Mouse (Mus musculus): ENCODE measurements around the gene Vmn1r188.
"Not testable (repeated sequence)": the region's sequence is repeated elsewhere in the genome, so short reads cannot be mapped to it uniquely, and the experiment has no call there.

Gene Vmn1r188

DNA sequence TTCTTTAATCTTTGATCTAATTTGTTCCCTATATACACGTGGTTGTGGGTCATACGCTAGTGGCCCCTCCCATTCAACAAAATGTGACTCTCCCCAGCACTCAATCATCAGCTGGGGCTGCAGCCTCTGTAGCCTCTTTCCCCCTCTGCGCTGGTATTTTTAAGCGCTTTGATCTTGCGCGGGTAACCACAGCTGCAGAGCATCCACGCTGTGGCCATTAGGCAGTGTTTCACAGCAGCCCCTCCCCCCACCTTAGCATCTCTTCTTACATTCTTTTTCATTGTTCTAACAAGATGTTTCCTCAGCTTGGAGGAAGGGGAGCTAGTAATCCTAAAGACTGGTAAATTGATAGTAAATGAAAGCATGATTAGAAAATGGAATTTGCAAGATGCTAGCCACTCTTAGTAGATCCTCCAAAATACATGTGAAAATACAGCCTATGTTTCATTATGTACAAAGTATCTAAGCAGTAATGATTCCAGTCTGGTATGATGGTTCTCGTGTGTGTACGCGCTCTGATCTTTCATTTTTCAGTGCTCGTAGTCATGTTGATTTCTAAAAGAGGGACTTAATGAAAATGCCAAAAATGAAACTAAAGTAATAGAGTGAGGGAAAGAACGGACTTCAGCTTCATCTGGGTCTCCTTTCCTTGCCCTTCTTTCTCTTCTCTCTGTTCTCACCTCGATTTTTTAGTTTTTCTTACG, 34.4 kb upstream of the Vmn1r188 start:
- no peak for DNase-seq (ENCODE audit: low spot score)

GRCm38 (mm10) chr13:22050591-22051522, 33.4 kb upstream of the Vmn1r188 start:
- peak; percentile 86 for DNase-seq (ENCODE audit: low spot score)

DNA sequence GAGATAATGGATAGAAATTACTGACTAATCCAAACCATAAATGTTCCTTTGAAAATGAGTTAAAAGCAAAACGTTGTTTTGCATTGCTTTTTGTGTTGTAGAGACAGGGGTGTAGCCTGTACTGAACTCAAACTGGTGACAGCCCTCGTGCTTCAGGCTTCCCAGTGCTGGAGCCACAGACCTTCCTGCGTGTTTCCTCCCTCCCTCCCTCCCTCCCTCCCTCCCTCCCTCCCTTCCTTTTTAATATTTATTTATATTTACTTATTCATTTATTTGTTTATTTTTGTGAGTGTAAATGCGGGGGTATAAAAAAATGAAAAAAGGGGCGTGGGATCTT, 32.7 kb upstream of the Vmn1r188 start:
- DNase-seq (ENCODE audit: low spot score), result no peak

DNA sequence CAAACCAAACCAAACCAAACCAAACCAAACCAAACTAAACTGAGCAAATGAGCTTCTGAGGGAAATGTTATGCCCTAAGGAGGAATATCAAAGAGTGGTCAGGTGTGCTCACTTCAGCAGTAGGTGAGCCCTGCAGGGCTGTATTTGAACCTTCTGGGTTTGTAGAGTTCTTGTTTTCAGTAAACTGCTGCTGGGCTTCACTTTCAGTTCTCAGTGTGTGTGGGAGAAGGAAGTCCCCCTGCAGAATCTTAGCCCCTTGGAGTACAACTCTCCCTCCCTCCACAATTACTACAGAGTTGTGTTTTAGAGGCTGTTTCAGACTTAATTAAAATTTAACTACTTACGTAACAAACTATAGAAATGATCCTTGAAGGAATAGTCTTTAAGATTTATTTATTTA, 30.5 kb upstream of the Vmn1r188 start:
- no peak for DNase-seq (ENCODE audit: low spot score)

- DNase-seq (ENCODE audit: low spot score), result no peak
Measured at GRCm38 (mm10) chr13:22061422-22061821, 22.8 kb upstream of the Vmn1r188 start.

DNA sequence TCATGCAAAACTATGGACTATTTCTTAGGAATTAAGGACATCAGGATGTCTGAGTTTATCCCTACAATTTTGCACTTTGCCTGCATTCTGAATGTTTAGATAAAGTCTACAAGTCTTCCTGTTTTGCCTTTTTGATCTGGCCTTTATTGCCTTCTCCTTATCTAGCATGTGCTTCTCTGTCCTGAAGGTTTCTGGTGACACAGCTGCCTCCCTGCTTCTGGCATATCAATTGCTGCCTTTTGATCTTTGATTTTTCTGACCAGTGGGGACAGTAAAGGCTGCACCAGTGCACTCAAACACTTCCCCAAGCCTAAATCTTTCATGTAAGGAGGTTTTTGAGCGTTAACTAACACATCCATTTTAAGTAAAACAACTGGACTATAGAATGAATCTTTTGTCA, 20.8 kb upstream of the Vmn1r188 start:
- DNase-seq (ENCODE audit: low spot score), result no peak

GRCm38 (mm10) chr13:22105724-22106123, 21.5 kb downstream of the Vmn1r188 start, which contains the start of gene Vmn1r189:
Gene Vmn1r189, minus strand, starts transcription at chr13:22105824.
- not testable (repeated sequence) for DNase-seq (ENCODE audit: low spot score)

GRCm38 (mm10) chr13:22136495-22137293, 52.5 kb downstream of the Vmn1r188 start:
- not testable (repeated sequence) for DNase-seq (ENCODE audit: low spot score)
